Comparison of ENCODE assay signal across 14 mouse cellular contexts in the genomic region with DNA sequence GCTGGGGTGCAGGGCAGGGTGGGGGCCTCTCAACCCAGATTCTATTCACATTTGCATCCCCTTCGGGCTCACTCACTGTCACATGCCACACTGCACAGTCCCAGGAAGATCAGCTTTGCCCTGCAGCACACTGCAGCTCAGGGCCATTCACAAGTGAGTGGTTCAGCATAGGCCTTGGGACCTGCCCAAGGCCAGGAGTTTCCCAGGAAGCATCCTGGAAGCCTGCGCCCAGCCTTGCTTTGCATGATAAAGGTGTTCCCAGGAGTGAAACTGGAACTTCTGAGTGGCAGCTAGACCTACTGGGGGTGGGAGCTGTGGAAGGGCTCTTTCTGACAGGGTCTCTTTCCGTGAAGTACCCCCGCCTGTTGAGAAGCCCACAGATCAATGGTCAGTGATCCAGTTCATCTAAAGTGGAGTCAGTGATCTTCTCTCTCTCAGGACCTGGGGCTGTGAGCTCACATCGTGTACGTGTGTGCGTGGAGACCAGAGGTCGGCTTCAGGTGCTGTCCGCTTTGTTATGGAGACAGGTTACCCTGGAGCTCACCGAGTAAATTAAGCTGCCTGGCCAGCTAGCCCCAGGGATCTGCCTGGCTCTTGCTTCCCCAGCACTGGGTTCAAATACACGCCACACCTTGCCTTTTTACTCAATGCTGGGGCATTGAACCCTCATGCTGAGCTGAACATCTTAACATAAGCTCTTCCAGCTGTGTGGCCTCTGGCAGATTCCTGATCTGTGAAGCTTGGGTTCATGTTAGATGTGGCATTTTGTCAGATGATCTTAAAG. TPM values are rescaled to one million over a fixed set of nuclear protein-coding genes. Genes with fewer than 3 reads are reported as not detected.
DNase-seq lines count a peak whose midpoint lies in the region; ATAC-seq and TF ChIP-seq lines count a peak whose summit lies in the region.
"Had no signal": no experiment of that assay in that cellular context is flagged by ENCODE, and none has a peak within 500 bp of the region (broad histone marks: within the 10 kb centered on the region; RNA-seq: fewer than 3 reads in every experiment).

No protein-coding gene starts in this region.

- H3K4me3 ChIP-seq in limb, embryonic 12.5 days (replicated peaks), result no peak overlapping the region
- H3K4me3 ChIP-seq in limb, embryonic 10.5 days, result no peak overlapping the region
- peak overlapping the region; percentile 50 for H3K4me3 ChIP-seq in myocyte

- peaks cover 67% of the 10 kb centered on the region for H3K27me3 ChIP-seq in limb, embryonic 12.5 days
- peaks cover 90% of the 10 kb centered on the region for H3K27me3 ChIP-seq in limb, embryonic 10.5 days (ENCODE audit: low read depth, poor library complexity, severe bottlenecking)
- H3K27me3 ChIP-seq in myocyte (ENCODE audit: control insufficient read depth, insufficient read depth, insufficient read length), result no peaks in the 10 kb centered on the region

- H3K27ac ChIP-seq in limb, embryonic 12.5 days, result no peak overlapping the region
- no peak overlapping the region for H3K27ac ChIP-seq in limb, embryonic 10.5 days
- H3K27ac ChIP-seq: hindbrain, embryonic 15.5 days; stomach, postnatal 0 days had no signal

- peaks cover 29% of the 10 kb centered on the region for H3K79me2 ChIP-seq in myocyte (ENCODE audit: control insufficient read depth, insufficient read depth)

- no peak overlapping the region for H3ac ChIP-seq in myocyte (ENCODE audit: control insufficient read depth, insufficient read length)

- peak overlapping the region; percentile 95; the same call in 1 of the 2 replicates for H3K4me2 ChIP-seq in limb, embryonic 12.5 days
- H3K4me2 ChIP-seq in myocyte (ENCODE audit: low read depth), result peak overlapping the region; percentile 63

- no peaks in the 10 kb centered on the region for H3K9me3 ChIP-seq in limb, embryonic 12.5 days
- no peaks in the 10 kb centered on the region for H3K9me3 ChIP-seq in limb, embryonic 10.5 days (replicated peaks)
- H3K9me3 ChIP-seq: hindbrain, embryonic 15.5 days had no signal

- peaks cover 33% of the 10 kb centered on the region for H3K4me1 ChIP-seq in limb, embryonic 12.5 days (replicated peaks)
- H3K4me1 ChIP-seq in limb, embryonic 10.5 days, result peaks cover 42% of the 10 kb centered on the region

- H3K9ac ChIP-seq in limb, embryonic 12.5 days (replicated peaks), result no peak overlapping the region

- no peak for ATAC-seq in limb, embryonic 12.5 days (ENCODE audit: insufficient number of reproducible peaks, insufficient read depth, low FRiP score, low TSS enrichment, low read depth)
- ATAC-seq in frontal cortex, adult (ENCODE audit: low TSS enrichment), result no peak
- ATAC-seq: activated CD4-positive, CD25-positive, alpha-beta regulatory T cell, adult 4 months; forebrain, embryonic 14.5 days had no signal

- no peak for TF ChIP-seq POLR2A in myocyte (IDR thresholded peaks at IDR 0.05; ENCODE audit: insufficient read length, low read depth)

- no peaks in the 10 kb centered on the region for H3K36me3 ChIP-seq in limb, embryonic 12.5 days
- H3K36me3 ChIP-seq in limb, embryonic 10.5 days, result no peaks in the 10 kb centered on the region
- no peaks in the 10 kb centered on the region for H3K36me3 ChIP-seq in myocyte (ENCODE audit: control insufficient read depth, insufficient read depth)
- H3K36me3 ChIP-seq: hindbrain, embryonic 15.5 days had no signal

- DNase-seq in adrenal gland, adult 8-10 months, result peak; percentile 40
- DNase-seq in adrenal gland, adult 18-20 months (ENCODE audit: low spot score in 2 of 2), result no peak
- DNase-seq in limb, embryonic 10.5 days (ENCODE audit: low spot score), result no peak
- peak; percentile 55 for DNase-seq in adrenal gland, postnatal 14 days
- no peak for DNase-seq in embryo, embryonic 10.5 days (ENCODE audit: low spot score)
- DNase-seq: cerebellum, adult 11 months; right cerebral cortex, adult 18-20 months had no signal

- WGBS in limb, embryonic 12.5 days, result 52% methylated on average over 11 of the region's 11 CpGs
- WGBS in limb, embryonic 10.5 days, result 45% methylated on average over 11 of the region's 11 CpGs

TF ChIP-seq in myocyte, 11 proteins besides CTCF, POLR2A, EP300 and RAD21:
- TF ChIP-seq USF1 (IDR thresholded peaks at IDR 0.05; ENCODE audit: low read depth), result no peak
- TF ChIP-seq TCF3 (IDR thresholded peaks at IDR 0.05; ENCODE audit: insufficient read length, low read depth), result no peak
- TF ChIP-seq POLR2AphosphoS2 (IDR thresholded peaks at IDR 0.05; ENCODE audit: insufficient read length, low read depth), result no peak
- TF ChIP-seq REST (IDR thresholded peaks at IDR 0.05; ENCODE audit: insufficient read depth, insufficient read length), result no peak
- no peak for TF ChIP-seq TCF12 (IDR thresholded peaks at IDR 0.05; ENCODE audit: insufficient read depth, poor library complexity, severe bottlenecking)
- no peak for TF ChIP-seq MYOD1 (IDR thresholded peaks at IDR 0.05; ENCODE audit: control insufficient read depth in 1 of 3, insufficient read length in 2 of 3, low read depth in 2 of 3)
- TF ChIP-seq MAX (IDR thresholded peaks at IDR 0.05; ENCODE audit: low read depth), result no peak
- TF ChIP-seq MYOG (IDR thresholded peaks at IDR 0.05; ENCODE audit: control insufficient read depth in 1 of 3, insufficient read depth in 1 of 3, insufficient read length in 2 of 3, low read depth in 2 of 3), result no peak
- no peak for TF ChIP-seq CEBPB (IDR thresholded peaks at IDR 0.05; ENCODE audit: insufficient read depth, poor library complexity, severe bottlenecking)
- no peak for TF ChIP-seq SRF (IDR thresholded peaks at IDR 0.05; ENCODE audit: control insufficient read depth, insufficient read length, low read depth)
- TF ChIP-seq E2F4 (IDR thresholded peaks at IDR 0.05; ENCODE audit: insufficient read depth), result no peak

RNA-seq across cellular contexts. Expression of a gene that starts 53.0 kb away (rescaled TPM):
- total RNA-seq in adrenal gland, adult 8-10 months (2022), result 10 to 100 TPM; 17.3 to 35.3 (median 28.0) TPM
- total RNA-seq in adrenal gland, adult 18-20 months (2021), result 10 to 100 TPM; 11.8 to 14.2 TPM
- 1.2 and 1.4 TPM in 2 replicates for polyA plus RNA-seq in limb, embryonic 12.5 days (2016; fragmentation: Nextera tagmentation; extraction: Ambion mirVana)
- 1.3 and 1.5 TPM in 2 replicates for polyA plus RNA-seq in limb, embryonic 10.5 days (2016; fragmentation: Nextera tagmentation; extraction: Ambion mirVana)
- total RNA-seq in adrenal gland, postnatal 14 days (2021), result 23.6 and 24.6 TPM in 2 replicates
- polyA plus RNA-seq in myocyte (2012; fragmentation: generic; extraction: Trizol), result 22.6 TPM

Comparison
In these comparisons a context has a peak if more than half of its experiments do, and no peak if none do; other contexts are left out.
1. DNase-seq: peak in adrenal gland, adult 8-10 months (single experiment) and adrenal gland, postnatal 14 days (single experiment); none in adrenal gland, adult 18-20 months (0 of 2), limb, embryonic 10.5 days (single experiment) and embryo, embryonic 10.5 days (single experiment).